21 mouse cellular contexts compared by ENCODE assay signal in the genomic region with DNA sequence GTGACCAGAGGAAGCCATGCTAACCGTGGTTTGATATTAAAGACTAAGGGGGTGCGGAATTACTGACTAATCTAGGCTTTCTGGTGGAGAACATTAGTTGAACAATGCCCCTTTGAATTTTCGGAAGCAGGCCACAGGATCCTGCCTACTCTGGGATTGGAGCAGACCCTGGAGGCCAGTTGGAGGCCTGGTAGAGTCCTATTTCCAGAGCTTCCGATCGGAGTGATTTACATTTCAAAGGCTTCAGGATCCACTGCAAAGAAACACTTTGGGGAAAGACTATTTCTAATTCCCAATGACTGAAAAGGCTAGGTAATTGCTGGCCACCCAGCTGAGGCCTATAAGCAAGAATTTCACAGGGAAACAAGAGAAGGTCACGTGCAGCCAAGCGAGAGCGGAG.
"Had no signal": no experiment of that assay in that cellular context is flagged by ENCODE, and none has a peak within 500 bp of the region (broad histone marks: within the 10 kb centered on the region; RNA-seq: fewer than 3 reads in every experiment).

No protein-coding gene starts in this region.

- H3K27me3 ChIP-seq: limb, embryonic 13.5 days; liver, embryonic 15.5 days; lung, embryonic 15.5 days; midbrain, embryonic 13.5 days; neural tube, embryonic 13.5 days had no signal

- H3K9ac ChIP-seq: limb, embryonic 13.5 days; liver, embryonic 12.5 days; liver, embryonic 15.5 days; lung, embryonic 15.5 days; midbrain, embryonic 13.5 days; neural tube, embryonic 13.5 days had no signal

- H3K4me2 ChIP-seq: limb, embryonic 13.5 days; liver, embryonic 12.5 days; liver, embryonic 15.5 days; lung, embryonic 15.5 days; midbrain, embryonic 13.5 days; neural tube, embryonic 13.5 days had no signal

- H3K9me3 ChIP-seq: limb, embryonic 10.5 days; limb, embryonic 13.5 days; liver, embryonic 12.5 days; liver, embryonic 15.5 days; lung, embryonic 15.5 days; megakaryocyte, embryonic 14.5 days; midbrain, embryonic 13.5 days; neural tube, embryonic 13.5 days had no signal

- DNase-seq: kidney, postnatal 10 days; layer of hippocampus, adult 9-11 months; liver; lung, adult 18-20 months; lung, postnatal 10 days; lung, postnatal 36 days; thymus, adult 2 months; thymus, postnatal 14 days; thymus, postnatal 4 days had no signal

- H3K4me3 ChIP-seq: layer of hippocampus, adult 2 months; limb, embryonic 10.5 days; limb, embryonic 13.5 days; liver, embryonic 12.5 days; liver, embryonic 15.5 days; lung, embryonic 15.5 days; megakaryocyte, embryonic 14.5 days; midbrain, embryonic 10.5 days; midbrain, embryonic 13.5 days; myocyte; neural tube, embryonic 13.5 days had no signal

- H3K36me3 ChIP-seq: limb, embryonic 10.5 days; limb, embryonic 13.5 days; liver, embryonic 12.5 days; liver, embryonic 15.5 days; lung, embryonic 15.5 days; midbrain, embryonic 10.5 days; midbrain, embryonic 13.5 days; neural tube, embryonic 13.5 days had no signal

- ATAC-seq: liver, embryonic 12.5 days; midbrain, embryonic 13.5 days; midbrain, embryonic 16.5 days had no signal

- H3K27ac ChIP-seq: layer of hippocampus, adult 2 months; limb, embryonic 13.5 days; liver, embryonic 12.5 days; liver, embryonic 15.5 days; lung, embryonic 15.5 days; midbrain, embryonic 10.5 days; midbrain, embryonic 13.5 days; neural tube, embryonic 13.5 days had no signal

- H3K4me1 ChIP-seq: limb, embryonic 13.5 days; liver, embryonic 12.5 days; liver, embryonic 15.5 days; lung, embryonic 15.5 days; megakaryocyte, embryonic 14.5 days; midbrain, embryonic 13.5 days; neural tube, embryonic 13.5 days had no signal
